Mouse (Mus musculus): Measurements from ENCODE around the gene Ypel3. TPM values are rescaled to one million over a fixed set of nuclear protein-coding genes. Genes with fewer than 3 reads are reported as not detected.
"Not testable (repeated sequence)": the region's sequence is repeated elsewhere in the genome, so short reads cannot be mapped to it uniquely, and the experiment has no call there.

The Ypel3 gene
- total RNA-seq, 1 experiment from 2014 or later, result 50.3 TPM

GRCm38 (mm10) chr7:126760956-126761355, 15.8 kb upstream of the Ypel3 start:
- no peak for ATAC-seq (replicated peaks in 1 of 2; ENCODE audit: insufficient read depth in 1 of 2, low FRiP score in 2 of 2, low TSS enrichment in 1 of 2, low read depth in 1 of 2, poor library complexity in 2 of 2, severe bottlenecking in 2 of 2)

- no peak for ATAC-seq (replicated peaks in 1 of 2; ENCODE audit: insufficient read depth in 1 of 2, low FRiP score in 2 of 2, low TSS enrichment in 1 of 2, low read depth in 1 of 2, poor library complexity in 2 of 2, severe bottlenecking in 2 of 2)
Measured at GRCm38 (mm10) chr7:126761529-126762067, 15.2 kb upstream of the Ypel3 start.

GRCm38 (mm10) chr7:126762471-126763008, 14.2 kb upstream of the Ypel3 start:
- ATAC-seq (replicated peaks in 1 of 2; ENCODE audit: insufficient read depth in 1 of 2, low FRiP score in 2 of 2, low TSS enrichment in 1 of 2, low read depth in 1 of 2, poor library complexity in 2 of 2, severe bottlenecking in 2 of 2), result no peak

GRCm38 (mm10) chr7:126765540-126765939, 11.2 kb upstream of the Ypel3 start:
- ATAC-seq (replicated peaks in 1 of 2; ENCODE audit: insufficient read depth in 1 of 2, low FRiP score in 2 of 2, low TSS enrichment in 1 of 2, low read depth in 1 of 2, poor library complexity in 2 of 2, severe bottlenecking in 2 of 2), result no peak

GRCm38 (mm10) chr7:126766201-126766600, 10.6 kb upstream of the Ypel3 start, which contains the start of gene Gdpd3:
Gene Gdpd3, plus strand, starts transcription at chr7:126766334.
- ATAC-seq (replicated peaks in 1 of 2; ENCODE audit: insufficient read depth in 1 of 2, low FRiP score in 2 of 2, low TSS enrichment in 1 of 2, low read depth in 1 of 2, poor library complexity in 2 of 2, severe bottlenecking in 2 of 2), result no peak

GRCm38 (mm10) chr7:126767001-126767400, 9.8 kb upstream of the Ypel3 start:
- ATAC-seq (replicated peaks in 1 of 2; ENCODE audit: insufficient read depth in 1 of 2, low FRiP score in 2 of 2, low TSS enrichment in 1 of 2, low read depth in 1 of 2, poor library complexity in 2 of 2, severe bottlenecking in 2 of 2), result no peak

GRCm38 (mm10) chr7:126770784-126771183, 6.0 kb upstream of the Ypel3 start:
- ATAC-seq (replicated peaks in 1 of 2; ENCODE audit: insufficient read depth in 1 of 2, low FRiP score in 2 of 2, low TSS enrichment in 1 of 2, low read depth in 1 of 2, poor library complexity in 2 of 2, severe bottlenecking in 2 of 2), result peak; percentile 53 to 67; a peak in 3 of 4 replicates

GRCm38 (mm10) chr7:126773351-126773750, 3.4 kb upstream of the Ypel3 start:
- no peak for ATAC-seq (replicated peaks in 1 of 2; ENCODE audit: insufficient read depth in 1 of 2, low FRiP score in 2 of 2, low TSS enrichment in 1 of 2, low read depth in 1 of 2, poor library complexity in 2 of 2, severe bottlenecking in 2 of 2)

- no peak for ATAC-seq (replicated peaks in 1 of 2; ENCODE audit: insufficient read depth in 1 of 2, low FRiP score in 2 of 2, low TSS enrichment in 1 of 2, low read depth in 1 of 2, poor library complexity in 2 of 2, severe bottlenecking in 2 of 2)
Measured at GRCm38 (mm10) chr7:126774463-126774862, 2.3 kb upstream of the Ypel3 start.

GRCm38 (mm10) chr7:126775185-126775977, 1.4 kb upstream of the Ypel3 start:
- ATAC-seq (replicated peaks in 1 of 2; ENCODE audit: insufficient read depth in 1 of 2, low FRiP score in 2 of 2, low TSS enrichment in 1 of 2, low read depth in 1 of 2, poor library complexity in 2 of 2, severe bottlenecking in 2 of 2), result no peak

GRCm38 (mm10) chr7:126775978-126776234, 849 bp upstream of the Ypel3 start:
- no peak for ATAC-seq (replicated peaks in 1 of 2; ENCODE audit: insufficient read depth in 1 of 2, low FRiP score in 2 of 2, low TSS enrichment in 1 of 2, low read depth in 1 of 2, poor library complexity in 2 of 2, severe bottlenecking in 2 of 2)

GRCm38 (mm10) chr7:126777476-126777875, 721 bp downstream of the Ypel3 start:
- ATAC-seq (replicated peaks in 1 of 2; ENCODE audit: insufficient read depth in 1 of 2, low FRiP score in 2 of 2, low TSS enrichment in 1 of 2, low read depth in 1 of 2, poor library complexity in 2 of 2, severe bottlenecking in 2 of 2), result no peak

- no peak for ATAC-seq (replicated peaks in 1 of 2; ENCODE audit: insufficient read depth in 1 of 2, low FRiP score in 2 of 2, low TSS enrichment in 1 of 2, low read depth in 1 of 2, poor library complexity in 2 of 2, severe bottlenecking in 2 of 2)
Measured at GRCm38 (mm10) chr7:126778147-126778546, 1.4 kb downstream of the Ypel3 start.

GRCm38 (mm10) chr7:126779101-126779500, 2.3 kb downstream of the Ypel3 start:
- not testable (repeated sequence) for ATAC-seq (replicated peaks in 1 of 2; ENCODE audit: insufficient read depth in 1 of 2, low FRiP score in 2 of 2, low TSS enrichment in 1 of 2, low read depth in 1 of 2, poor library complexity in 2 of 2, severe bottlenecking in 2 of 2)

GRCm38 (mm10) chr7:126779983-126780970, 3.5 kb downstream of the Ypel3 start:
- ATAC-seq (replicated peaks in 1 of 2; ENCODE audit: insufficient read depth in 1 of 2, low FRiP score in 2 of 2, low TSS enrichment in 1 of 2, low read depth in 1 of 2, poor library complexity in 2 of 2, severe bottlenecking in 2 of 2), result peak; percentile 66 to 69; a peak in 3 of 4 replicates

- no peak for ATAC-seq (replicated peaks in 1 of 2; ENCODE audit: insufficient read depth in 1 of 2, low FRiP score in 2 of 2, low TSS enrichment in 1 of 2, low read depth in 1 of 2, poor library complexity in 2 of 2, severe bottlenecking in 2 of 2)
Measured at GRCm38 (mm10) chr7:126780971-126781635, 4.3 kb downstream of the Ypel3 start, which contains the start of gene Tbx6. Gene Tbx6, plus strand, starts transcription at chr7:126781483.

- no peak for ATAC-seq (replicated peaks in 1 of 2; ENCODE audit: insufficient read depth in 1 of 2, low FRiP score in 2 of 2, low TSS enrichment in 1 of 2, low read depth in 1 of 2, poor library complexity in 2 of 2, severe bottlenecking in 2 of 2)
Measured at GRCm38 (mm10) chr7:126781661-126782370, 5.1 kb downstream of the Ypel3 start.
